Mouse (Mus musculus) embryonic facial prominence, embryonic 10.5 days (tissue): ENCODE results near the gene Rap1a. TPM values are rescaled to one million over a fixed set of nuclear protein-coding genes. Genes with fewer than 3 reads are reported as not detected.

Experiments
- DNase-seq: peaks from one replicate; pipeline ENCODE4 v3.0.0-alpha.2; 2017; ENCODE audit warnings: low spot score
- H3K27ac ChIP-seq: fragments of 300-500 bp; sonication (generic); replicated peaks from 2 replicates; pipeline ENCODE4 v1.5.1; 2016; ENCODE audit warnings: mild to moderate bottlenecking
- H3K27me3 ChIP-seq: fragments of 300-500 bp; sonication (generic); replicated peaks from 2 replicates; pipeline ENCODE4 v1.6.1; 2016; ENCODE audit warnings: low read depth, mild to moderate bottlenecking; ENCODE audit not compliant: poor library complexity, severe bottlenecking
- H3K36me3 ChIP-seq: fragments of 300-500 bp; sonication (generic); replicated peaks from 2 replicates; pipeline ENCODE4 v1.6.1; 2016; ENCODE audit warnings: mild to moderate bottlenecking, moderate library complexity
- H3K4me1 ChIP-seq: fragments of 300-500 bp; sonication (generic); 2 replicates; pipeline ENCODE4 v1.6.1; 2016
- H3K4me3 ChIP-seq: fragments of 300-500 bp; sonication (generic); 2 replicates; pipeline ENCODE4 v1.5.1; 2016; ENCODE audit warnings: mild to moderate bottlenecking, moderate library complexity
- H3K9me3 ChIP-seq: fragments of 300-500 bp; sonication (generic); 2 replicates; pipeline ENCODE4 v1.6.1; 2016; ENCODE audit warnings: mild to moderate bottlenecking
- WGBS: fragments of 180-500 bp; shearing (Covaris S2); methylation state at CpG from one replicate; pipeline ENCODE4 v1.1.7; 2016; 5-methylcytosine and 5-hydroxymethylcytosine counted together
- polyA plus RNA-seq: library from polyadenylated mRNA; unstranded; fragments of >200 nt; fragmentation: Nextera tagmentation; extraction: Ambion mirVana; gene quantifications from 2 replicates; pipeline ENCODE4 v1.2.1, GENCODE M21; 2016

Gene Rap1a
- polyA plus RNA-seq, 1 experiment from 2014 or later = 66.0 TPM

- Histone ChIP-seq H3K27me3 (peaks cover 2% of the 10 kb centered on the region; the same call in 1 of the 2 replicates), H3K9me3 (no peaks in the 10 kb centered on the region), H3K27ac (no peak overlapping the region), H3K4me1 (peaks cover 6% of the 10 kb centered on the region; the same call in 1 of the 2 replicates), H3K36me3 (no peaks in the 10 kb centered on the region), H3K4me3 (no peak overlapping the region)
- 89% methylated on average over 3 of the region's 3 CpGs for WGBS
- DNase-seq = no peak
These were observed 19.1 kb upstream of the Rap1a start for GRCm38 (mm10) chr3:105820272-105820671.

DNA sequence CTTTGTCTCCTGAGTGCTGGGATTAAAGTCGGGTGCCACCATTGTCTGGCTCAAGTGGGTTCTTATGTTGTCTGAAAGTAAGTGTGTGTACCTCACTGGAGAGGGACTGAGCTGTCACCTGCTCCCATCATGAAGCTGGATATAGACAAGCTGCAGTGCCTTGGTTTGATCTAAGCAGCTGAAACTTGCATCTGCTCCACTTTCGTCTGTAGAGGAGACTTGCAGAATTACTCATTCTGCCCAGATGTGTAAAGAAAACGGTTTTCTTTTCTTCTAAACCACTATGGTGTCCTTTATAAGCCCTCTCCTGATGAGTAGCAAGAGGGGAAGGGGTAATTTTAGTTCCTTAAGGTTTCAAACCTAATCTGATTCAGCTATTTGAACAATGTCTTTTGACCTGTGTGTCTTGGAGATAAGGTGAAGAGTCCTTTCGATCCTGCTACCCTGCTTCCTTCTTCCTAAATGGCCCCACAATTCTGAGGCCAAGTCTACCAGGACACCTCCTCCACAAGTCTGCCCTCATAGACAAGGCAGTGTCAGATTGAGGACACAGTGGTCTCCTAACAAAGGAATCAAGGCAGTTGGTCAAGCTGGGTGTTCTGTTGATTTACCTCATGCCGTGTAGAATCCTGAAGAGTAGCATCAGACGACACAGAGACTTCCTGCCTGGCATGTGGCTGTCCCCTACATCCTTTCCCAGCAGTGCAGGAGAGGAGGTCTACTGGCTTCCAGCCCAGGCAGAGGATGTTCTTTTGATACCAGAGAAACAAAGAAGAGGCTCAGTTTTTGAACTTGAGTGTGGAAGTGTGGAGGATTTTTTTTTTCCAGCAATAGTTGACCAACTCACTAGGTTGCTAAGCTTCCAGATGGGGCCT, 17.2 kb upstream of the Rap1a start:
- no peaks in the 10 kb centered on the region for H3K4me1 ChIP-seq
- no peak overlapping the region for H3K4me3 ChIP-seq
- WGBS = 72% methylated on average over 6 of the region's 6 CpGs
- no peak for DNase-seq
- peaks cover 11% of the 10 kb centered on the region; the same call in 1 of the 2 replicates for H3K27me3 ChIP-seq
- H3K27ac ChIP-seq = no peak overlapping the region
- H3K36me3 ChIP-seq = no peaks in the 10 kb centered on the region
- H3K9me3 ChIP-seq = no peaks in the 10 kb centered on the region

GRCm38 (mm10) chr3:105816089-105816488, 15.0 kb upstream of the Rap1a start:
- H3K27ac ChIP-seq = no peak overlapping the region
- H3K36me3 ChIP-seq = no peaks in the 10 kb centered on the region
- H3K4me1 ChIP-seq = peaks cover 16% of the 10 kb centered on the region
- no peaks in the 10 kb centered on the region for H3K9me3 ChIP-seq
- H3K27me3 ChIP-seq = peaks cover 11% of the 10 kb centered on the region; the same call in 1 of the 2 replicates
- H3K4me3 ChIP-seq = no peak overlapping the region
- 73% methylated on average over 8 of the region's 8 CpGs for WGBS
- no peak for DNase-seq

DNA sequence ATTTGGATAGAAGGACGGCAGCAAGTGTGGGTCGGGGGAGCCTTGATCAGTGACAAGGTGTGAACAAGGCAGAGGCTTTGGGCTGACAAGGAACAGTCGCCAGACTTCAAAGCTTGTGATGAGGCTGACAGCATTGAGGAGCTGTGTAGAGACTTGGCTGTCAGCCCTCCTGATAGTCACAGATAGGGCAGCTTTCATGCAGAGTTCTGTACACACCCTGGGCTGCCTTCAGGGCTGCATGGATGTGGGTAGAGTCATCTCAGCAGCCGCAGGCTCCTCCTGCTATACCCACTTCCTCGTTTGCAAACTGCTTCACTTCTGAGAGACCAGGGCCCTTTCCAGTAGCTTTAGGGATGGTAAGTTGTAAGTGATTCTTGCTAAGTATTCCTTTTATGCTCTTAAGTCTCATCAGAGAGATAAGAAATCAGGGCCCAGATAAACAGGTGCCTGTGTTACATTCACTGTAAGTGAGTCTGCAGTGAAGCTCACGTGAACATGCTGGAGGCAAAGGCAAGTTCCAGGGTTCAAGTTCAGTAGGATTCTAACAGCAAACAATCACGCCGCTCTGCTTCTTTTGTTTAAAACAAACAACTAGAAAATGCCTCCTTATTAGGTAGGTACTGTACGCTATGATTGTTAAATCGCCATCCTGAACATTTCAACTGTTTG, 14.2 kb upstream of the Rap1a start:
- H3K4me3 ChIP-seq = no peak overlapping the region
- H3K27me3 ChIP-seq = peaks cover 11% of the 10 kb centered on the region; the same call in 1 of the 2 replicates
- H3K9me3 ChIP-seq = no peaks in the 10 kb centered on the region
- WGBS = 84% methylated on average over 10 of the region's 10 CpGs
- DNase-seq = no peak
- no peaks in the 10 kb centered on the region for H3K36me3 ChIP-seq
- H3K4me1 ChIP-seq = peaks cover 16% of the 10 kb centered on the region
- H3K27ac ChIP-seq = no peak overlapping the region

DNA sequence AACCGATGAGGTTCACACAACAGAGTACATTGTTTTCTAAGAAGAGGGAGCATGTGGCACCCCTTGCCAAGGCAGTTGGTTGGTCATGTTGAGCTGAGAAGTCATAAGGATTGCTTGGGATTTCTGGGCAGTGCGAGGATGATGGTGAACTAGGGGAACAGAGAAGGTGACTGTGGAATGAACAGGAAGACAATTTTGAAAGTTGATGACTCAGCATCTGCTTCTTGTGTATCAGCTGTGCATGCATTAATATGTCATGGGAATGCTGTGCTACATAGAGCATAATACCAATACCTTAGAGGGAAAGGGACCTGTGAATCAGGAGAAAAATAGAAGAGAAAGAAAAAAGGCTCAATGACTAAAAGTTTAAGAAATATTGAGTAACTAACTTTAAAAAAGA, 10.0 kb upstream of the Rap1a start:
- H3K27me3 ChIP-seq = peaks cover 11% of the 10 kb centered on the region; the same call in 1 of the 2 replicates
- DNase-seq = no peak
- no peaks in the 10 kb centered on the region for H3K36me3 ChIP-seq
- peaks cover 16% of the 10 kb centered on the region for H3K4me1 ChIP-seq
- H3K9me3 ChIP-seq = no peaks in the 10 kb centered on the region
- no peak overlapping the region for H3K27ac ChIP-seq
- H3K4me3 ChIP-seq = no peak overlapping the region
- WGBS = 87% methylated on average over 2 of the region's 2 CpGs

GRCm38 (mm10) chr3:105808179-105809037, 7.3 kb upstream of the Rap1a start:
- Histone ChIP-seq H3K27ac (no peak overlapping the region), H3K4me1 (peaks cover 16% of the 10 kb centered on the region), H3K27me3 (no peaks in the 10 kb centered on the region; the same call in 1 of the 2 replicates), H3K9me3 (no peaks in the 10 kb centered on the region), H3K4me3 (no peak overlapping the region), H3K36me3 (no peaks in the 10 kb centered on the region)
- WGBS = 82% methylated on average over 14 of the region's 14 CpGs
- DNase-seq = no peak

- WGBS = 78% methylated on average over 1 of the region's 1 CpGs
These were observed 6.5 kb upstream of the Rap1a start for GRCm38 (mm10) chr3:105807672-105808071.

DNA sequence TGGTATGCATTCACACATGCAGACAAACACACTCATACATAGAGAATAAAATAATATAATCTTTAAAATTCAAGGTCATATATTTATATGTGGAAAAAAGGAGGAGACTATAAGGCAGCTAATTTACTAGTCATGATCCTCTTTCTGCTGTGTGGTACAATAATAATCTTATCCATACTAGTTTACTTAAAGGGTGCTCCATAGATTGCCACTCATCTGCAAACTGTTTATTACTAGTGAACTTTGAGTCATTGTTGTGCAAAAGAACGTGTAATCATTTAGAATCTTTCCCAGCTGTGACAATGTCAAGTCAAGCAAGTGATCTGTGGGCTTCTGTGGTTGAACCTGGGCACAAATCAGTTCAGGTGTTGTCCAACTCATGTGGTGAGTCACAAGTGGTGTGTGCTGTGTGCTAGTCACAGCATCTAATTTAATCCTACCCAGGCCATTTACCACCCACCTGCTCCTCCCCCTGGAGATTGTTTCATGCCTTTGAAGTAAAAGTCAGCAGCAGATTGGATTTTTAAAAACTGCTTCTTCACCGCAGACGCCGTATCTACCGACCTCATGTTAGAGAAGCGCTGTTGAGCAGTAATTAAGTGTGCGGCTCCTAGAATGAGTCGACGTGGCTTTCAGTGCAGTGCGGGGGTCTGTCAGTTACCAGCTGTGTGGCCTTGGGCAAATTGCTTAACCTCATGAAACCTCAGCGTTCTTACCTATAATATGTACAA, 5.5 kb upstream of the Rap1a start:
- Histone ChIP-seq H3K9me3 (no peaks in the 10 kb centered on the region), H3K27me3 (no peaks in the 10 kb centered on the region; the same call in 1 of the 2 replicates), H3K27ac (no peak overlapping the region), H3K4me3 (no peak overlapping the region), H3K36me3 (no peaks in the 10 kb centered on the region), H3K4me1 (0 out of 2 replicates have a peak, but pooled peaks cover 5% of the 10 kb centered on the region)
- WGBS = 66% methylated on average over 11 of the region's 11 CpGs
- DNase-seq = no peak

More at GRCm38 (mm10) chr3:105807672-105808071, 6.5 kb upstream of the Rap1a start:
- no peaks in the 10 kb centered on the region for H3K36me3 ChIP-seq
- DNase-seq = no peak
- no peak overlapping the region for H3K4me3 ChIP-seq
- H3K27me3 ChIP-seq = no peaks in the 10 kb centered on the region; the same call in 1 of the 2 replicates
- peaks cover 11% of the 10 kb centered on the region for H3K4me1 ChIP-seq
- no peaks in the 10 kb centered on the region for H3K9me3 ChIP-seq
- H3K27ac ChIP-seq = no peak overlapping the region

- H3K36me3 ChIP-seq = no peaks in the 10 kb centered on the region
- H3K4me3 ChIP-seq = no peak overlapping the region
- H3K4me1 ChIP-seq = peaks cover 25% of the 10 kb centered on the region
- H3K27ac ChIP-seq = no peak overlapping the region
- no peak for DNase-seq
- 88% methylated on average over 11 of the region's 11 CpGs for WGBS
- H3K27me3 ChIP-seq = no peaks in the 10 kb centered on the region; the same call in 1 of the 2 replicates
- no peaks in the 10 kb centered on the region for H3K9me3 ChIP-seq
These were observed 2.5 kb upstream of the Rap1a start for GRCm38 (mm10) chr3:105803600-105803999.

DNA sequence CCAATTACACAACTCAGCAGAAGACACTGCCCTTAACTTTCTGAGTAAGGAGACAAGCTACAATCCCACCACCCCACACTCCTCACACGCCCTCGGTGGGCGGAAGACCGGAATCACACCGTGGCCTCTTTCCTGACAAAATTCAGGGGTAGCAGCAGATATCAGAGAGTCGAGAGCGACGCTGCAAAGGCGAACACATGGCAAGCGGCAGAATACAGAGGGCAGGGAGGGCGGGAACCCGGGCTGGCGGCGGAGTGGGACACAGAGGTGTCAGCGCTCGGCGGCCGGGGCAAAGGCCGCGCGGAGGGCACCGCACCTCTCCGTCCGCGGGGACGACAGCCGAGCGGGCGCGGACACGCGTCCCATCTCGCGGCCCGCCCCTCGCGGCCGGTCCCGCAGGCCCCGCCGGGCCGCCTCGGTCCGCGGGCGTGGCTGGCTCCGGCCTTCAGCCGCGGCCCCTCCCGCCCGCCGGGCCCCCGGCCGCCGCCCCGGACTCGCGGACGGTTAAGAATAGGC, 403 bp downstream of the Rap1a start:
- WGBS = 1% methylated on average over 59 of the region's 59 CpGs
- peak overlapping the region; percentile 95 for H3K27ac ChIP-seq

GRCm38 (mm10) chr3:105800156-105800674, 921 bp downstream of the Rap1a start:
- no peak for DNase-seq
- H3K4me3 ChIP-seq = peak overlapping the region; percentile 87
- under 1% methylated on average over 12 of the region's 12 CpGs for WGBS

More for the DNA sequence above, 403 bp downstream of the Rap1a start:
- H3K9me3 ChIP-seq = no peaks in the 10 kb centered on the region
- peak; percentile 72 for DNase-seq
- H3K27me3 ChIP-seq = no peaks in the 10 kb centered on the region; the same call in 1 of the 2 replicates
- peak overlapping the region; percentile 87 for H3K4me3 ChIP-seq
- no peaks in the 10 kb centered on the region for H3K36me3 ChIP-seq
- peaks cover 26% of the 10 kb centered on the region for H3K4me1 ChIP-seq

More at GRCm38 (mm10) chr3:105800156-105800674, 921 bp downstream of the Rap1a start:
- Histone ChIP-seq H3K27me3 (no peaks in the 10 kb centered on the region; the same call in 1 of the 2 replicates), H3K36me3 (no peaks in the 10 kb centered on the region), H3K4me1 (peaks cover 26% of the 10 kb centered on the region), H3K9me3 (no peaks in the 10 kb centered on the region), H3K27ac (peak overlapping the region; percentile 95)
